Mouse (Mus musculus) adrenal gland, postnatal 4 days (tissue): ENCODE data around the gene Vps41. TPM values are rescaled to one million over a fixed set of nuclear protein-coding genes. Genes with fewer than 3 reads are reported as not detected.

Source experiments
- DNase-seq, 2 experiments: peaks; one replicate each; pipeline ENCODE4 v3.0.0; 2021 to 2022; ENCODE audit warnings: low spot score in 2 of 2, mixed read lengths in 2 of 2
- long read RNA-seq, 2 experiments: library from polyadenylated mRNA; stranded (forward); transcript quantifications; one replicate each; pipeline ENCODE4 v2.0.0; 2021
- total RNA-seq, 2 experiments: library from RNA; stranded (reverse); gene quantifications; 2 replicates each; pipeline ENCODE4 v1.2.3; 2021

Gene Vps41
- total RNA-seq = 10 to 100 TPM; 74.8 to 76.4 TPM
- long read RNA-seq, experiment 1, transcript Vps41-201 (29 exons, 3,199 nt) = major isoform, 49 of 63 reads
- long read RNA-seq, experiment 1, partial matches to known transcripts = 6 of 63 reads
- long read RNA-seq, experiment 1, other reads (novel, unspliced or antisense) = 8 of 63 reads
- long read RNA-seq, experiment 2, transcript Vps41-201 (29 exons, 3,199 nt) = major isoform, 155 of 200 reads
- long read RNA-seq, experiment 2, partial matches to known transcripts = 22 of 200 reads
- long read RNA-seq, experiment 2, other reads (novel, unspliced or antisense) = 23 of 200 reads

GRCm38 (mm10) chr13:18717185-18717584, at the start of gene Vps41:
Vps41 (plus strand) TSS chr13:18717286.
- DNase-seq = peak; percentile 37 to 53

GRCm38 (mm10) chr13:18698518-18699065, 18.5 kb upstream of the Vps41 start:
- DNase-seq = no peak

- no peak for DNase-seq
These were observed 5.4 kb upstream of the Vps41 start for GRCm38 (mm10) chr13:18711685-18712084.

GRCm38 (mm10) chr13:18716707-18717106, 379 bp upstream of the Vps41 start:
- DNase-seq = no peak

GRCm38 (mm10) chr13:18718461-18718860, 1.4 kb downstream of the Vps41 start:
- DNase-seq = no peak

GRCm38 (mm10) chr13:18730666-18731065, 13.6 kb downstream of the Vps41 start:
- no peak for DNase-seq

- no peak for DNase-seq
These were observed 19.5 kb downstream of the Vps41 start for GRCm38 (mm10) chr13:18736590-18736989.

GRCm38 (mm10) chr13:18743575-18744265, 26.6 kb downstream of the Vps41 start:
- DNase-seq = no peak

GRCm38 (mm10) chr13:18744266-18744652, 27.2 kb downstream of the Vps41 start:
- no peak for DNase-seq

GRCm38 (mm10) chr13:18757958-18758357, 40.9 kb downstream of the Vps41 start:
- DNase-seq = no peak

- no peak for DNase-seq
These were observed 42.4 kb downstream of the Vps41 start for GRCm38 (mm10) chr13:18759361-18760056.

GRCm38 (mm10) chr13:18761452-18761851, 44.4 kb downstream of the Vps41 start:
- DNase-seq = no peak

GRCm38 (mm10) chr13:18767893-18768292, 50.8 kb downstream of the Vps41 start:
- DNase-seq = no peak

GRCm38 (mm10) chr13:18768495-18768894, 51.4 kb downstream of the Vps41 start:
- DNase-seq = no peak

GRCm38 (mm10) chr13:18773437-18774198, 56.5 kb downstream of the Vps41 start:
- no peak for DNase-seq

- no peak for DNase-seq
These were observed 64.2 kb downstream of the Vps41 start for GRCm38 (mm10) chr13:18781250-18781649.

GRCm38 (mm10) chr13:18785702-18786101, 68.6 kb downstream of the Vps41 start:
- DNase-seq = no peak

- DNase-seq = no peak
These were observed 71.0 kb downstream of the Vps41 start for GRCm38 (mm10) chr13:18788040-18788439.

GRCm38 (mm10) chr13:18788689-18789088, 71.6 kb downstream of the Vps41 start:
- DNase-seq = no peak

GRCm38 (mm10) chr13:18789662-18790061, 72.6 kb downstream of the Vps41 start:
- DNase-seq = no peak

- DNase-seq = no peak
These were observed 73.0 kb downstream of the Vps41 start for GRCm38 (mm10) chr13:18790086-18790485.
